Mouse (Mus musculus) heart, embryonic 12.5 days (tissue): Measurements from ENCODE around the gene Eml6. TPM values are rescaled to one million over a fixed set of nuclear protein-coding genes. Genes with fewer than 3 reads are reported as not detected.

Experiments
- ATAC-seq: fragments of 200-750 bp; cut with Nextera tagmentation; 2 replicates; pipeline ENCODE4 v1.8.0; 2017; ENCODE audit warnings: moderate TSS enrichment, moderate library complexity; ENCODE audit not compliant: insufficient number of reproducible peaks, low FRiP score
- H3K27ac ChIP-seq: fragments of 300-500 bp; sonication (generic); 2 replicates; pipeline ENCODE4 v1.5.1; 2016; ENCODE audit warnings: mild to moderate bottlenecking, moderate library complexity; ENCODE audit not compliant: poor library complexity, severe bottlenecking
- H3K27me3 ChIP-seq: fragments of 300-500 bp; sonication (generic); replicated peaks from 2 replicates; pipeline ENCODE4 v1.6.1; 2016; ENCODE audit warnings: mild to moderate bottlenecking, moderate library complexity
- H3K36me3 ChIP-seq: fragments of 300-500 bp; sonication (generic); 2 replicates; pipeline ENCODE4 v1.6.1; 2016; ENCODE audit warnings: mild to moderate bottlenecking, moderate library complexity
- H3K4me1 ChIP-seq: fragments of 300-500 bp; sonication (generic); replicated peaks from 2 replicates; pipeline ENCODE4 v1.6.1; 2016; ENCODE audit warnings: mild to moderate bottlenecking
- H3K4me2 ChIP-seq: fragments of 300-500 bp; sonication (generic); 2 replicates; pipeline ENCODE4 v1.6.1; 2016; ENCODE audit warnings: mild to moderate bottlenecking, moderate library complexity
- H3K4me3 ChIP-seq: fragments of 300-500 bp; sonication (generic); 2 replicates; pipeline ENCODE4 v1.5.1; 2016; ENCODE audit warnings: mild to moderate bottlenecking
- H3K9ac ChIP-seq: fragments of 300-500 bp; sonication (generic); 2 replicates; pipeline ENCODE4 v1.6.1; 2016; ENCODE audit warnings: mild to moderate bottlenecking, moderate library complexity
- H3K9me3 ChIP-seq: fragments of 300-500 bp; sonication (generic); replicated peaks from 2 replicates; pipeline ENCODE4 v1.6.1; 2016; ENCODE audit warnings: mild to moderate bottlenecking, moderate library complexity
- WGBS: fragments of 180-500 bp; shearing (Covaris S2); methylation state at CpG from one replicate; pipeline ENCODE4 v1.1.7; 2016; 5-methylcytosine and 5-hydroxymethylcytosine counted together
- polyA plus RNA-seq: library from polyadenylated mRNA; unstranded; fragments of >200 nt; fragmentation: Nextera tagmentation; extraction: Ambion mirVana; gene quantifications from 2 replicates; pipeline ENCODE4 v1.2.1, GENCODE M21; 2016

The Eml6 gene
- polyA plus RNA-seq, 1 experiment from 2014 or later: 1.5 TPM

GRCm38 (mm10) chr11:29718541-29718940 is 307.3 kb downstream of the Eml6 start:
- Histone ChIP-seq H3K4me1 (peaks cover 8% of the 10 kb centered on the region; the same call in 1 of the 2 replicates), H3K27ac (no peak overlapping the region), H3K9ac (no peak overlapping the region), H3K27me3 (no peaks in the 10 kb centered on the region), H3K4me2 (no peak overlapping the region), H3K36me3 (0 out of 2 replicates have a peak, but pooled peaks cover 4% of the 10 kb centered on the region), H3K9me3 (no peaks in the 10 kb centered on the region), H3K4me3 (no peak overlapping the region)
- no peak for ATAC-seq
- WGBS: 66% methylated on average over 6 of the region's 6 CpGs

- ATAC-seq: no peak
- 88% methylated on average over 3 of the region's 3 CpGs for WGBS
Observed at GRCm38 (mm10) chr11:29715499-29715898, 310.3 kb downstream of the Eml6 start.

GRCm38 (mm10) chr11:29714789-29715188 is 311.0 kb downstream of the Eml6 start:
- H3K4me2 ChIP-seq: no peak overlapping the region
- H3K27me3 ChIP-seq: no peaks in the 10 kb centered on the region
- no peak for ATAC-seq
- peaks cover 4% of the 10 kb centered on the region; the same call in 1 of the 2 replicates for H3K4me1 ChIP-seq
- no peaks in the 10 kb centered on the region for H3K9me3 ChIP-seq
- H3K36me3 ChIP-seq: 0 out of 2 replicates have a peak, but pooled peaks cover 14% of the 10 kb centered on the region
- WGBS: 94% methylated on average over 2 of the region's 2 CpGs
- H3K9ac ChIP-seq: no peak overlapping the region
- no peak overlapping the region for H3K27ac ChIP-seq
- no peak overlapping the region for H3K4me3 ChIP-seq

More at GRCm38 (mm10) chr11:29715499-29715898, 310.3 kb downstream of the Eml6 start:
- no peak overlapping the region for H3K27ac ChIP-seq
- no peaks in the 10 kb centered on the region for H3K9me3 ChIP-seq
- no peak overlapping the region for H3K9ac ChIP-seq
- H3K4me3 ChIP-seq: no peak overlapping the region
- H3K4me1 ChIP-seq: peaks cover 4% of the 10 kb centered on the region; the same call in 1 of the 2 replicates
- 0 out of 2 replicates have a peak, but pooled peaks cover 12% of the 10 kb centered on the region for H3K36me3 ChIP-seq
- H3K27me3 ChIP-seq: no peaks in the 10 kb centered on the region
- H3K4me2 ChIP-seq: no peak overlapping the region

DNA sequence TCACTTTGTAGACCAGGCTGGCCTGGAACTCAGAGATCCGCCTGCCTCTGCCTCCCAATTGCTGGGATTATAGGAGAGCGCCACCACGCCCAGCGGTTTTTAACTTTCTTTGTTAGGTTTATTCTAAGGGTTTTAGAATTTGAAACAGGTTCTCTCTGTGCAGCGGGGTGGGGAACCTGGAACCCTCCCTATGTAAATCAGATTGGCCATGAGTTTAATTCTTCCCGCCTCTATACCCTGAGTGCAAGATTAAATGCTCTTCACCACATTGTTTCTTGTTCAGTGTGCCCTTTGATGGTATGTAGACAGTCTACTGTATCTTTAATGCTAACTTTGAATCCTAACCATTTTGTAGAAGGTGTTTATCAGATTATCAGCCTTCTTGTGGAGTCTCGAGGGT is 311.7 kb downstream of the Eml6 start:
- no peak overlapping the region for H3K4me3 ChIP-seq
- no peaks in the 10 kb centered on the region for H3K27me3 ChIP-seq
- H3K4me2 ChIP-seq: no peak overlapping the region
- H3K9ac ChIP-seq: no peak overlapping the region
- peaks cover 4% of the 10 kb centered on the region; the same call in 1 of the 2 replicates for H3K4me1 ChIP-seq
- H3K36me3 ChIP-seq: 0 out of 2 replicates have a peak, but pooled peaks cover 16% of the 10 kb centered on the region
- ATAC-seq: no peak
- H3K9me3 ChIP-seq: no peaks in the 10 kb centered on the region
- no peak overlapping the region for H3K27ac ChIP-seq
- 90% methylated on average over 7 of the region's 7 CpGs for WGBS

GRCm38 (mm10) chr11:29709512-29709911 is 316.3 kb downstream of the Eml6 start:
- H3K4me3 ChIP-seq: no peak overlapping the region
- H3K4me2 ChIP-seq: no peak overlapping the region
- no peaks in the 10 kb centered on the region for H3K4me1 ChIP-seq
- no peak for ATAC-seq
- H3K9me3 ChIP-seq: no peaks in the 10 kb centered on the region
- peaks cover 43% of the 10 kb centered on the region for H3K36me3 ChIP-seq
- no peaks in the 10 kb centered on the region for H3K27me3 ChIP-seq
- no peak overlapping the region for H3K27ac ChIP-seq
- no peak overlapping the region for H3K9ac ChIP-seq

GRCm38 (mm10) chr11:29706845-29707244 is 319.0 kb downstream of the Eml6 start:
- Histone ChIP-seq H3K9ac (no peak overlapping the region), H3K27me3 (no peaks in the 10 kb centered on the region), H3K9me3 (no peaks in the 10 kb centered on the region), H3K36me3 (peaks cover 36% of the 10 kb centered on the region), H3K4me1 (0 out of 2 replicates have a peak, but pooled peaks cover 4% of the 10 kb centered on the region), H3K27ac (no peak overlapping the region), H3K4me2 (no peak overlapping the region), H3K4me3 (no peak overlapping the region)
- WGBS: 94% methylated on average over 4 of the region's 4 CpGs
- ATAC-seq: no peak

DNA sequence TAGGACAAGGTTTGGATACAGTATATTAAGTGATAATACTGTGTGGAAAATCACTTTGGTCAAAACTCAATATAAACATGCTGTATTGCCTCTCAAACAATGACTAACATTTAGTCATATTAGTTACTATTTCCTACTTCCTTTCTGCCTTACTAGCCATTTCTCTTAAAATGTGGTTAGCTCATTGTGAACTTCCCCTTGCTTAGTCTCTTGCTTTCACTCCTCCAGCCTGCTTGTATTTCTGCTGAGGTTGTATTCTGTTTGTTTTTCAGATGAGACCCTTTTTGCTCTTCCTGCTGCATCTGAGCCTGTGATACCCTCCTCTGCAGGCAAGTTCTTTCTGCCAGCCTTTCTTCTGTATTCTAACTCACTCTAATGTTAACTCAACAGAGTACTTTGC is 320.6 kb downstream of the Eml6 start:
- Histone ChIP-seq H3K4me3 (no peak overlapping the region), H3K9me3 (no peaks in the 10 kb centered on the region), H3K27ac (no peak overlapping the region), H3K4me1 (0 out of 2 replicates have a peak, but pooled peaks cover 7% of the 10 kb centered on the region), H3K4me2 (no peak overlapping the region), H3K36me3 (peaks cover 31% of the 10 kb centered on the region), H3K27me3 (no peaks in the 10 kb centered on the region), H3K9ac (no peak overlapping the region)
- ATAC-seq: no peak

- Histone ChIP-seq H3K36me3 (peaks cover 16% of the 10 kb centered on the region), H3K9me3 (no peaks in the 10 kb centered on the region), H3K27me3 (no peaks in the 10 kb centered on the region), H3K4me1 (0 out of 2 replicates have a peak, but pooled peaks cover 7% of the 10 kb centered on the region), H3K4me3 (no peak overlapping the region), H3K4me2 (no peak overlapping the region), H3K9ac (no peak overlapping the region), H3K27ac (no peak overlapping the region)
- WGBS: 79% methylated on average over 3 of the region's 3 CpGs
- ATAC-seq: no peak
Observed at GRCm38 (mm10) chr11:29702721-29703120, 323.1 kb downstream of the Eml6 start.

DNA sequence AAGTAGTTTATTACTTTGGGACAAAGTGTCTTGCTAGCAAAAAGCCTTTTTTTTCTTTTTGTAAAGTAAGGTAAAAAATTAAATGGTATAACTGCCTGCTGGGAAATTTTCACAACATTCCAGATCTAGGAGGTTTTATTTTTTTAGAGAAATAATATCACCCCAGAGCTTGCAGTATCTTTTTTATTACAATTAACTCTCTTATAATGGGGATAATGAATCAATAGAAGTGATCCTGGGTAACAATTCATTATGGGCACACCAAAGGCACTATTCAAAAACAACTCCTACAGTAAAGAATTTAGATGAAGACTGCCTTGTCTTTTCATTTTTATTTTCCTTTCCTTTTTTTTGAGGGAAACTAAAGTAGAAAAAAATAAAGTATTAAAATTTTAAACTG is 331.1 kb downstream of the Eml6 start:
- no peaks in the 10 kb centered on the region for H3K27me3 ChIP-seq
- H3K4me1 ChIP-seq: peaks cover 16% of the 10 kb centered on the region
- H3K27ac ChIP-seq: no peak overlapping the region
- H3K9ac ChIP-seq: no peak overlapping the region
- H3K9me3 ChIP-seq: no peaks in the 10 kb centered on the region
- H3K4me3 ChIP-seq: no peak overlapping the region
- H3K4me2 ChIP-seq: no peak overlapping the region
- no peaks in the 10 kb centered on the region for H3K36me3 ChIP-seq
- ATAC-seq: no peak

DNA sequence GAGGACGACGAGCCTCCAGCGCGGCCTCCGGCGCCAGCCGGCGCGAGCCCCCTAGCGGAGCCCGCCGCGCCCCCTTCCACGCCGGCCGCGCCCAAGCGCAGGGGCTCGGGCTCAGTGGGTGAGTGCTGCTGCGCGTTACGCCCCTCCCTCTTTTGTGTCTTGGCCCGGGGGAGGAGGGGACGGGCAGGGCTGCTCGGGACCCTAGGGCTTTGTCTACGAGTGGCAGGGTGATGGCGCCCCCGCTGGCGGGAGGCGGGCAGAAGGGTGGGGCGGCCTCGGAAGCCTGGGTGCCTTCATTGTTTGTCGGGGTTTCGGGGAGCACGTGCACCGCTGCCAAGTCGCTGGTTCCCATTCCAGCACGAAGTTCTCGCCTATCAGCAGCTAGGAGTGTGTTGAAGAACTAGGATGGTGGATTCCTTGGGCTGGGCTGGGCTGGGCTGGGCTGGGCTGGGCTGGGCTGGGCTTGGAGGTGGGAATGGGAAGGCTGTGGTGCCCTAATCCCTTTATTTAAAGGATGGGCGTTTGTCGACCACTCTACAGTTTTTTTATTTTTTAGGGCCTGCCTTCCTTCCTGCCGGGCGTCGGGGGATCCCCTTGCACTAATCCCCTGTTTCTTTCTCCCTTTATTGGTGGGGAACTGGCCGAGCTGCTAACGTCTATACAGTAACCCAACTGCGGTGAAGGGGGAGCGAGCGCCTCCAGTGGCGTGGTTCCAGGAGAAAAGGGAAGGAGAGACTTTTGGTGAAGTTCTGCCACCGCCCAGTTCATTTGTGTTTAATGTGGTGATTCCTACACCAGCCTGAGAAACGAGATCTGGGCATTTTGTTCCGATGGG is 332.0 kb downstream of the Eml6 start:
- Histone ChIP-seq H3K36me3 (no peaks in the 10 kb centered on the region), H3K4me2 (peak overlapping the region; percentile 64), H3K9ac (peak overlapping the region; percentile 100), H3K9me3 (no peaks in the 10 kb centered on the region), H3K27ac (peak overlapping the region; percentile 97), H3K4me1 (peaks cover 16% of the 10 kb centered on the region), H3K27me3 (no peaks in the 10 kb centered on the region), H3K4me3 (peak overlapping the region; percentile 79)
- under 1% methylated on average over 53 of the region's 53 CpGs for WGBS
- peak; percentile 82 for ATAC-seq
